11 mouse cellular contexts compared by ENCODE assay signal in the genomic region with DNA sequence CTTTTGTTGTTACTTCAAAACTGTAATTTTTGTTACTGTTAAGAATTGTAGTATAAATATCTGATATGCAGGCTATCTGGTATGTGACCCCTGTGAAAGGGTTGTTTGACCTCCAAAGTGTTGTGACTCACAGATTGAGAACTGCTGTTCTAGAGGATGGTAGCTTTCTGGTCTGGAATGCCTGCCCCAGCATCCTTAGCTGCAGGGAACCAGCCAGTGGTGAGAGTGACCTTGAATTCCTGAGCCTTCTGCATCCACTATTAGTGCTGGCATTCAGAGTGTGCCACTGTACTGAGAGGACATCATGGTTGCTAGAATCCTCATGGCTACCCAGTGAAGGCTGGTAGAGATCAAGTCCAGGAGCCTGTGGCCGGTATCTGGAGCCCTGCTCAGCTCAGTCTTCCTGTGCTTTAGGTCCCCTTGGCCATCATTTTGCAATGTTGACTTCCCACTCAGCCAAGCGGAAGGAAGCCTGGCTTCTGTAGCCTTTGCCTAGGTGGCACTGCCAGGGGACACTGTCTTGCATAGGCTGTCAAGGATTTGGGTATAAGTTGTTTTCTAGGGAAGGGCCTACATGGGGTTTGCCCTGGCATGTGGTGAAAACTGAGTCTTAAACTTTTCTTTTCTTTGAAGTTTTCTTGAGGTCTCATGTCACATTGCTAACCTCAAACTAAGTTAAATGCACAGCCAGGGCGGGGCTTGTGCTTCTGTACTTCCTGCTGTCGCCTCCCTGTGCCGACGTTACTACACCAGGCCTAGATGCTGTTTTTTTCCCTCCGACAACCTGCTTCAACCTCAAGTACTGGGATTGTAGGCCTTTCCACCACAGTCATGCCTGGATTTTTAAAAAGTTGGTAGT. TPM values are rescaled to one million over a fixed set of nuclear protein-coding genes. Genes with fewer than 3 reads are reported as not detected.
DNase-seq lines count a peak whose midpoint lies in the region; ATAC-seq lines count a peak whose summit lies in the region.
"Had no signal": no experiment of that assay in that cellular context is flagged by ENCODE, and none has a peak within 500 bp of the region (broad histone marks: within the 10 kb centered on the region; RNA-seq: fewer than 3 reads in every experiment).

No protein-coding gene starts in this region.

- H3K4me2 ChIP-seq in heart, embryonic 13.5 days, result no peak overlapping the region
- H3K4me2 ChIP-seq: embryonic facial prominence, embryonic 13.5 days; hindbrain, embryonic 15.5 days; midbrain, embryonic 15.5 days had no signal

- peaks cover 75% of the 10 kb centered on the region for H3K4me1 ChIP-seq in heart, embryonic 13.5 days
- H3K4me1 ChIP-seq: midbrain, embryonic 15.5 days had no signal

- peak overlapping the region; percentile 80 for H3K27ac ChIP-seq in heart, embryonic 13.5 days (replicated peaks)
- H3K27ac ChIP-seq: embryonic facial prominence, embryonic 13.5 days; hindbrain, embryonic 15.5 days; midbrain, embryonic 15.5 days had no signal

- no peaks in the 10 kb centered on the region; the same call in 1 of the 2 replicates for H3K36me3 ChIP-seq in heart, embryonic 13.5 days
- H3K36me3 ChIP-seq in splenic B cell, adult 2 months (ENCODE audit: control insufficient read depth, insufficient read depth, low read length, poor library complexity, severe bottlenecking), result no peaks in the 10 kb centered on the region
- H3K36me3 ChIP-seq: hindbrain, embryonic 15.5 days; midbrain, embryonic 15.5 days had no signal

- H3K4me3 ChIP-seq in heart, embryonic 13.5 days, result no peak overlapping the region
- H3K4me3 ChIP-seq: embryonic facial prominence, embryonic 13.5 days; hindbrain, embryonic 15.5 days; midbrain, embryonic 15.5 days had no signal

- DNase-seq in heart, adult 18-20 months, result no peak
- DNase-seq in T-cell, adult 2 months (ENCODE audit: low spot score), result peak; percentile 91
- DNase-seq in lung, adult 18-20 months, result peak; percentile 43 to 60
- peak; percentile 67 for DNase-seq in splenic B cell, adult 2 months (ENCODE audit: low read depth, low spot score)
- DNase-seq in right cerebral cortex, postnatal 36 days (ENCODE audit: low spot score in 2 of 2), result no peak
- no peak for DNase-seq in c-Kit-positive CD71-positive TER-119-positive erythroid progenitor cells, embryonic 14.5 days (ENCODE audit: low spot score)
- no peak for DNase-seq in right cerebral cortex, postnatal 10 days (ENCODE audit: low spot score in 2 of 2)

- no peaks in the 10 kb centered on the region for H3K9me3 ChIP-seq in heart, embryonic 13.5 days
- H3K9me3 ChIP-seq: embryonic facial prominence, embryonic 13.5 days; hindbrain, embryonic 15.5 days; midbrain, embryonic 15.5 days had no signal

- 76% methylated on average over 7 of the region's 7 CpGs for WGBS in heart, embryonic 13.5 days

- H3K9ac ChIP-seq in heart, embryonic 13.5 days, result peak overlapping the region; percentile 24; the same call in 1 of the 2 replicates
- H3K9ac ChIP-seq: embryonic facial prominence, embryonic 13.5 days; hindbrain, embryonic 15.5 days; midbrain, embryonic 15.5 days had no signal

- ATAC-seq in heart, embryonic 13.5 days (ENCODE audit: extremely low read depth, insufficient number of reproducible peaks, low FRiP score, low TSS enrichment), result no peak
- ATAC-seq: midbrain, embryonic 15.5 days had no signal

- H3K27me3 ChIP-seq in heart, embryonic 13.5 days (replicated peaks), result no peaks in the 10 kb centered on the region
- no peaks in the 10 kb centered on the region for H3K27me3 ChIP-seq in splenic B cell, adult 2 months (ENCODE audit: control insufficient read depth, insufficient read depth, low read length, poor library complexity, severe bottlenecking)
- H3K27me3 ChIP-seq: embryonic facial prominence, embryonic 13.5 days; hindbrain, embryonic 15.5 days; midbrain, embryonic 15.5 days had no signal

RNA-seq across cellular contexts. Expression of gene Dnm2, which starts 11.3 kb away (rescaled TPM):
- 66.8 and 67.6 TPM in 2 replicates for polyA plus RNA-seq in heart, embryonic 13.5 days (2015; fragmentation: Nextera tagmentation; extraction: Ambion mirVana)
- total RNA-seq in heart, adult 18-20 months (2021), result 10 to 100 TPM; 58.1 to 65.1 TPM

RNA-seq across cellular contexts. Expression of gene Qtrt1, which starts 24.4 kb away (rescaled TPM):
- 27.6 and 28.6 TPM in 2 replicates for polyA plus RNA-seq in heart, embryonic 13.5 days (2015; fragmentation: Nextera tagmentation; extraction: Ambion mirVana)
- total RNA-seq in heart, adult 18-20 months (2021), result 10 to 100 TPM in 1 of 2 experiments, 1 to 10 TPM in 1; 7.7 to 11.3 TPM

Comparison
In these comparisons a context has a peak if more than half of its experiments do, and no peak if none do; other contexts are left out.
1. DNase-seq: peak in T-cell, adult 2 months (single experiment), lung, adult 18-20 months (2 of 2) and splenic B cell, adult 2 months (single experiment); none in heart, adult 18-20 months (0 of 2), right cerebral cortex, postnatal 36 days (0 of 2), c-Kit-positive CD71-positive TER-119-positive erythroid progenitor cells, embryonic 14.5 days (single experiment) and right cerebral cortex, postnatal 10 days (0 of 2).